Mouse (Mus musculus) urinary bladder, adult 18-20 months (tissue): ENCODE data around the gene Usp7.
A peak's percentile ranks its signal among the peaks of the same experiment; 100 is the strongest.
"Not testable (repeated sequence)": the region's sequence is repeated elsewhere in the genome, so short reads cannot be mapped to it uniquely, and the experiment has no call there.

Experiments used
- DNase-seq, 2 experiments: peaks; one replicate each; pipeline ENCODE4 v3.0.0; 2022; ENCODE audit warnings: low spot score in 2 of 2, mixed read lengths in 2 of 2

The Usp7 gene

GRCm38 (mm10) chr16:8783198-8783913 lies 8.8 kb downstream of the Usp7 start:
- DNase-seq, result no peak

- DNase-seq, result no peak
Observed at GRCm38 (mm10) chr16:8781660-8782059, 10.4 kb downstream of the Usp7 start.

GRCm38 (mm10) chr16:8781191-8781590 lies 10.9 kb downstream of the Usp7 start:
- no peak for DNase-seq

GRCm38 (mm10) chr16:8780187-8780586 lies 11.9 kb downstream of the Usp7 start:
- no peak for DNase-seq

- DNase-seq, result no peak
Observed at GRCm38 (mm10) chr16:8778697-8779096, 13.4 kb downstream of the Usp7 start.

- no peak for DNase-seq
Observed at GRCm38 (mm10) chr16:8777202-8777601, 14.9 kb downstream of the Usp7 start.

GRCm38 (mm10) chr16:8776634-8777033 lies 15.5 kb downstream of the Usp7 start:
- DNase-seq, result no peak

GRCm38 (mm10) chr16:8771086-8771485 lies 21.0 kb downstream of the Usp7 start:
- no peak for DNase-seq

GRCm38 (mm10) chr16:8770342-8770741 lies 21.8 kb downstream of the Usp7 start:
- DNase-seq, result not testable (repeated sequence)

GRCm38 (mm10) chr16:8769466-8769865 lies 22.6 kb downstream of the Usp7 start:
- no peak for DNase-seq

GRCm38 (mm10) chr16:8769065-8769464 lies 23.0 kb downstream of the Usp7 start:
- DNase-seq, result peak; percentile 45

- no peak for DNase-seq
Observed at GRCm38 (mm10) chr16:8768588-8768987, 23.5 kb downstream of the Usp7 start.

GRCm38 (mm10) chr16:8768071-8768470 lies 24.0 kb downstream of the Usp7 start:
- DNase-seq, result no peak

GRCm38 (mm10) chr16:8767133-8768052 lies 24.7 kb downstream of the Usp7 start:
- no peak for DNase-seq

GRCm38 (mm10) chr16:8766196-8766595 lies 25.9 kb downstream of the Usp7 start:
- no peak for DNase-seq

GRCm38 (mm10) chr16:8764124-8764907 lies 27.8 kb downstream of the Usp7 start:
- DNase-seq, result no peak

- DNase-seq, result no peak
Observed at GRCm38 (mm10) chr16:8763028-8763427, 29.1 kb downstream of the Usp7 start.

GRCm38 (mm10) chr16:8761894-8762293 lies 30.2 kb downstream of the Usp7 start:
- no peak for DNase-seq

GRCm38 (mm10) chr16:8761005-8761404 lies 31.1 kb downstream of the Usp7 start:
- DNase-seq, result no peak

- DNase-seq, result no peak
Observed at GRCm38 (mm10) chr16:8758979-8759378, 33.1 kb downstream of the Usp7 start.

- DNase-seq, result no peak
Observed at GRCm38 (mm10) chr16:8758193-8758592, 33.9 kb downstream of the Usp7 start.

GRCm38 (mm10) chr16:8757586-8757985 lies 34.5 kb downstream of the Usp7 start:
- DNase-seq, result not testable (repeated sequence)
